Mouse (Mus musculus): ENCODE measurements around the gene Hmcn1. TPM values are rescaled to one million over a fixed set of nuclear protein-coding genes. Genes with fewer than 3 reads are reported as not detected.

Gene Hmcn1
- polyA plus RNA-seq, 1 experiment, result 5.3 TPM

DNA sequence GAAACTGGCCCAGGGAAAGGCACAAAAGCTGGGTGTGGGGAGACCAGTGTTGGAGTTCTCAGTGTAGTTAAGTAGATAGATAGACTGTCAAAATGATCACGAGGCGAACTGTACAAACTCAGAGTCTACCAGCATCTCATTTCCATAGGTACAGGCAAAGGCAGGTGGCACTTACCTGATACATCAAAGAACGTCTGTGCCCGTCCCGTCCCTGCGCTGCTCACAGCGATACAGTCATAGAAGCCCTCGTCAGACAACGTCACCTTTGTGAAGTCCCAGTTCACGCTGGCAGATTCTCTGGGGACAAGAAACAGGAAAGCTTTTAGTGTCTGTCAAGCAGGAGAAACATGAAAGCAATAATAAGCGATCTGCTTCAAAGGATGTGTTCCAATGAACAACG is 190.6 kb downstream of the Hmcn1 start:
- TF ChIP-seq CTCF (IDR thresholded peaks at IDR 0.05; ENCODE audit: borderline replicate concordance, insufficient read depth, low read depth, low read length) (no peak), POLR2A (IDR thresholded peaks at IDR 0.05; ENCODE audit: borderline replicate concordance, insufficient read depth, low read length) (no peak)
- Histone ChIP-seq H3K27me3 (ENCODE audit: control insufficient read depth, insufficient read depth, low read length) (no peaks in the 10 kb centered on the region), H3K27ac (ENCODE audit: insufficient read depth, low read length) (no peak overlapping the region), H3K4me1 (ENCODE audit: control insufficient read depth, insufficient read depth, low read length) (no peaks in the 10 kb centered on the region), H3K4me3 (replicated peaks; ENCODE audit: insufficient read depth, low read depth, low read length) (no peak overlapping the region)
- DNase-seq, result no peak
- 88% methylated on average over 12 of the region's 12 CpGs for WGBS

DNA sequence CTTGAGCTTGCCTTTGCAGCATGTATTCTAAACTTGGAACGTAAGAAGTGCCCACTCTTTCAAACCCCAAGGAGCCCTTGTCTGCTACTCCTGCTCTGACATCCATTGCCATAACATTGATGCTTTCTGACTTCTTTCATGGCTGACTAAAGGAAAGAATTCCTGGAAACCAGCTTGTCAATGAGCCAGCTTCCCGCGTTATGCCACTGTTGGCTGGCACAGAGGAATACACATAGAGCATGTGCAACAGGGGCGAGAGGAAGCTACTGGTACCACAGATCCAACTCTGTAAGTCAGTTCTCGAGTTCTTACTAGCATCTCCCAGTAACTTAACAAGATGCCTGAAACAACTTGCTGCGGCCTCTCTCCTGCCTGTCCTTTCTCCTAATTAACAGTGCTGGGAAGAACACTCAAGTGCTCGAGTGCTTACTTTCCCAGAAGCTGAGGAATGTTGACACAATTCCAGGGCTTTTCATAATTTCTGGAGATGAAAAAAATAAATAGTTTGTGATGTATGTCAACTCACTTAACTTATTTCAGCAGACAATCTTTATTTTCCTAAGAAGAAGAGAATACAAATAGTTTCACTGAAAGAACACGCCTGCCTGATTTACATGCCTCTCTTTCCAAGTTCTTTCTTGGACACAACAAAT is 192.5 kb downstream of the Hmcn1 start:
- Histone ChIP-seq H3K4me1 (ENCODE audit: control insufficient read depth, insufficient read depth, low read length) (no peaks in the 10 kb centered on the region), H3K4me3 (replicated peaks; ENCODE audit: insufficient read depth, low read depth, low read length) (no peak overlapping the region), H3K27ac (ENCODE audit: insufficient read depth, low read length) (no peak overlapping the region), H3K27me3 (ENCODE audit: control insufficient read depth, insufficient read depth, low read length) (no peaks in the 10 kb centered on the region)
- DNase-seq, result no peak
- 48% methylated on average over 8 of the region's 8 CpGs for WGBS
- TF ChIP-seq POLR2A (IDR thresholded peaks at IDR 0.05; ENCODE audit: borderline replicate concordance, insufficient read depth, low read length) (no peak), CTCF (IDR thresholded peaks at IDR 0.05; ENCODE audit: borderline replicate concordance, insufficient read depth, low read depth, low read length) (no peak)

DNA sequence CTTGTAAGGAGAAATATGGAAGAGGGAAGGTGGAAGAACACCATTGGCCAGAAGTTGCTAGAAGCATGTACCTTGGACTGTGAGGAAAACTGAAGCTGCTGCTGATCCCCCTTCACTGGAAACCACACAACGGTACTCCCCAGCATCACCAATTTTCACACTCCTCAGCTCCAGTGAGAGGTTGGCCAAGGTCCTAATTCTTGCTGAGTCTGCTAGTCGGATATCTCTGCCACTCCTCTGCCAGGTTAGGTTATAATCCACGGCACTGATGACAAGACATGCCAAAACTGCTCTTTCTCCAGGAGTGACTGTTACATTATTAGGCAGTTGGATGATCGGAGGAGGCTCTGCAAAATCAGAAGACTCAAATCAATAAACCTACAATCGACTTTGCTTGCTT is 194.6 kb downstream of the Hmcn1 start:
- DNase-seq, result peak in 1 of 2 experiments; percentile 25
- Histone ChIP-seq H3K4me1 (ENCODE audit: control insufficient read depth, insufficient read depth, low read length) (no peaks in the 10 kb centered on the region), H3K4me3 (replicated peaks; ENCODE audit: insufficient read depth, low read depth, low read length) (no peak overlapping the region), H3K27me3 (ENCODE audit: control insufficient read depth, insufficient read depth, low read length) (no peaks in the 10 kb centered on the region), H3K27ac (ENCODE audit: insufficient read depth, low read length) (no peak overlapping the region)
- no peak for TF ChIP-seq CTCF (IDR thresholded peaks at IDR 0.05; ENCODE audit: borderline replicate concordance, insufficient read depth, low read depth, low read length)
- TF ChIP-seq POLR2A (IDR thresholded peaks at IDR 0.05; ENCODE audit: borderline replicate concordance, insufficient read depth, low read length), result no peak
- 26% methylated on average over 5 of the region's 5 CpGs for WGBS

DNA sequence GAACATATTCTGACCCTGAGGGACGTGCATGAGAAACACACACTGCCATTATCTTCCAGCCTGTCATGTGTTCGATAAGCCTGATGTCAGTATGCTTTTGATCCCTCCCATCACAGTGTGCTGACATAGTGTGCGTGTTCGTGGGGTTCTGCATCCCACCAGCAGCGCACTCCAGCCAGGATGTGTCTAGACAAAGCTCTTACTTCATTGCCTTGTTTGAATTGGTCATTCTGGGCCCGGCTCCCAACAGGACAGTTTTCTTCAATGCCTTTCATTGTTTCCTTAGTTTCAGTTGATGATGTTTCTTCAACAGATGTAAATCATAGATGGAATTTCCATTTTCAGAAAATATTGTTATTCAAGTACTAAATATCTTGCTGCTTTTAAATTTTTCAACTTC is 206.5 kb downstream of the Hmcn1 start:
- Histone ChIP-seq H3K4me1 (ENCODE audit: control insufficient read depth, insufficient read depth, low read length) (no peaks in the 10 kb centered on the region), H3K4me3 (replicated peaks; ENCODE audit: insufficient read depth, low read depth, low read length) (no peak overlapping the region), H3K27ac (ENCODE audit: insufficient read depth, low read length) (no peak overlapping the region), H3K27me3 (ENCODE audit: control insufficient read depth, insufficient read depth, low read length) (no peaks in the 10 kb centered on the region)
- no peak for DNase-seq
- TF ChIP-seq POLR2A (IDR thresholded peaks at IDR 0.05; ENCODE audit: borderline replicate concordance, insufficient read depth, low read length) (no peak), CTCF (IDR thresholded peaks at IDR 0.05; ENCODE audit: borderline replicate concordance, insufficient read depth, low read depth, low read length) (no peak)
- WGBS, result 66% methylated on average over 6 of the region's 6 CpGs

DNA sequence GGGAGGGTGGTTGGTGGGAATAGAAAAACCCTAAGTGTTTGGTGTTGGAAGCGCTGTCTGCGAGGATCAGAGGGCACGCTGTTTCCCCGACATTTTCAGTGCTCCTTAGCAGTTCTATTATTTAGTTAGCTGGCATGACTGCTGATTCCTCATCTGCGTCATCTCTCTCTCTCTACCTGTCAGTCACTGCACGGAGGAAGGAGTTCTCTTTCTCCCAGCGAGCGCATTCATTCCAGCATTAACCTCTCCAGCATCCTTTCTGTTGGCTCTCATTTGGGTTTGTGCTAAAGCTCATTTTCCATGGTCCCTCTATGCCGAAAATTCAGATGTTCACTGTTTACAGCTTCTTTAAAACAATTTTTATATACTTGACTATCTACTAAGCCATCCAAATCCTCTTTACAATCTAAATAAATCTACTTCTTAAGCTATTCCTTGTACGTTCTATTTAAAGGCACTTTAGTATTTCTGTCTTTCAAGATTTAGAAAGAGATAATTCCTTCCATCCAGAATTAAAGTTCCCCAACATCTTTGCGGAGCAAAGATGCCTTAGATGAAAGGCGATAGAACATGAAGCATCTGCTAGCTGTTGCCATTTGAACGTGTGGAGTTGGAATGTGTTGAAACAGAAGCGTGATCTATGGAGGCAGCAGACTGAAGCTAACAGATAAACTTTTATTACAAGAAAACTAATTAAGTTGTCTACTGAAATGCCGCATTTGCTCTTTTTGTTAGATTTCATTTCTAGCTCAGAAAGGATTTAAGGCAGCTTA is 210.0 kb downstream of the Hmcn1 start:
- TF ChIP-seq CTCF (IDR thresholded peaks at IDR 0.05; ENCODE audit: borderline replicate concordance, insufficient read depth, low read depth, low read length) (no peak), POLR2A (IDR thresholded peaks at IDR 0.05; ENCODE audit: borderline replicate concordance, insufficient read depth, low read length) (no peak)
- WGBS, result 79% methylated on average over 15 of the region's 15 CpGs
- Histone ChIP-seq H3K27me3 (ENCODE audit: control insufficient read depth, insufficient read depth, low read length) (no peaks in the 10 kb centered on the region), H3K4me1 (ENCODE audit: control insufficient read depth, insufficient read depth, low read length) (no peaks in the 10 kb centered on the region), H3K27ac (ENCODE audit: insufficient read depth, low read length) (no peak overlapping the region), H3K4me3 (replicated peaks; ENCODE audit: insufficient read depth, low read depth, low read length) (no peak overlapping the region)
- DNase-seq, result no peak

DNA sequence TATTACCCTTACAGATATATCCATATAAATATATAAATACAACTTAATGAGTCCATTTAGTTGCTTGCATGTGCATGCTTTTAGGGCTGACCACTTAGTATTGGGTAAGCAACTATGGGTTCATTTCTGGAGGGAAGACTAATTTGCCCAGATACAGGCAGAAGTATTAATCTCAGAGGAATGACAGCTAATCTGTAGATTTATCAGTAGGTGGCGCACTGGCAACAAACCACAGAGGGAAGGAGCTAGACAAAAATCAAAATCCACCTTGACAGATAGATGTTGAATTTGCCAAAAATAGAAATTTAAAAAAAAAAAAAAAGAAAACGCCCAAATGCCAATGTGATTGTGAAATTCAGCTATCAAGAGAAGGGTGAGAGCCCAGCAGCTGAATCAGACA is 213.3 kb downstream of the Hmcn1 start:
- H3K27ac ChIP-seq (ENCODE audit: insufficient read depth, low read length), result no peak overlapping the region
- H3K4me1 ChIP-seq (ENCODE audit: control insufficient read depth, insufficient read depth, low read length), result no peaks in the 10 kb centered on the region
- DNase-seq, result peak in 1 of 2 experiments; percentile 30
- WGBS, result 30% methylated on average over 2 of the region's 2 CpGs
- H3K4me3 ChIP-seq (replicated peaks; ENCODE audit: insufficient read depth, low read depth, low read length), result no peak overlapping the region
- no peaks in the 10 kb centered on the region for H3K27me3 ChIP-seq (ENCODE audit: control insufficient read depth, insufficient read depth, low read length)
- TF ChIP-seq POLR2A (IDR thresholded peaks at IDR 0.05; ENCODE audit: borderline replicate concordance, insufficient read depth, low read length) (no peak), CTCF (IDR thresholded peaks at IDR 0.05; ENCODE audit: borderline replicate concordance, insufficient read depth, low read depth, low read length) (no peak; the same call in 1 of the 2 replicates)

DNA sequence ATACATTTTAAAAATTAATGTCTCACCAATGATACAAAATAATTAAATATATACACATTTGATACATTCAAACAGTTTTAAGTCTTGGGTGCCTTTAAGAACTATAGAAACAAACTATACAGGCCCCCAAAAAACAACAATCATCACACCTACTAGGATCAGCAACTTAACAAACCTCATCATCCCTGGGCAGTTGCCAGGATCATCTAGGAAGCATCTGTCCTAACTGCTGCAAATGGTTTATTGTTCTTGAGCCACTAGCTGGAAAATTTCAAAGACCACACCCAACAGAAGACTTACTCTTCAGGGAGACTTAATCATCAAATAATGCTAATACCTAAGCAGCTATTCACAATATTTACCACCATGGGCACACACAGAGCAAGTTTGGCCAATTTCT is 216.5 kb downstream of the Hmcn1 start:
- Histone ChIP-seq H3K27me3 (ENCODE audit: control insufficient read depth, insufficient read depth, low read length) (no peaks in the 10 kb centered on the region), H3K4me3 (replicated peaks; ENCODE audit: insufficient read depth, low read depth, low read length) (no peak overlapping the region), H3K27ac (ENCODE audit: insufficient read depth, low read length) (no peak overlapping the region), H3K4me1 (ENCODE audit: control insufficient read depth, insufficient read depth, low read length) (no peaks in the 10 kb centered on the region)
- TF ChIP-seq CTCF (IDR thresholded peaks at IDR 0.05; ENCODE audit: borderline replicate concordance, insufficient read depth, low read depth, low read length), result no peak
- TF ChIP-seq POLR2A (IDR thresholded peaks at IDR 0.05; ENCODE audit: borderline replicate concordance, insufficient read depth, low read length), result no peak
- DNase-seq, result no peak

DNA sequence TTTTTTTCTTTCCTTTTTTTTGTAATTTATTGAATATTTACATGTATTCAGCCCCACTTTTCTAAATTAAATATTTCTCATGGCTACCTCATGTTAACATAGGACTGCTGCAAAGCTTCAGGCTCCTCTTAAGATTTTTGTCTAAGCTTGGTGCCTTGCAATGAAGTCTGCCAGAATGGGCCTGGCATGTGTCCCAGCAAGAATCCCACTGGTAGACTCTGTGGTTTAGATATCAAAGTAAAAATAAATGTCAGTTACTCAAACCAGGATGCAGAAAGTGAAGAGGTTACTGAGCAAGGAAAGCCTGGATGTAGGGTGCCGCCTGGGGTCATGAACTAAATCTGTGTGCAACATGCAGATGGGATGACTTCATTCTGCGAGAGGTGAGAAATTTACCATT is 217.5 kb downstream of the Hmcn1 start:
- TF ChIP-seq CTCF (IDR thresholded peaks at IDR 0.05; ENCODE audit: borderline replicate concordance, insufficient read depth, low read depth, low read length) (no peak), POLR2A (IDR thresholded peaks at IDR 0.05; ENCODE audit: borderline replicate concordance, insufficient read depth, low read length) (no peak)
- WGBS, result 38% methylated on average over 2 of the region's 2 CpGs
- Histone ChIP-seq H3K4me3 (replicated peaks; ENCODE audit: insufficient read depth, low read depth, low read length) (no peak overlapping the region), H3K27ac (ENCODE audit: insufficient read depth, low read length) (no peak overlapping the region), H3K4me1 (ENCODE audit: control insufficient read depth, insufficient read depth, low read length) (no peaks in the 10 kb centered on the region), H3K27me3 (ENCODE audit: control insufficient read depth, insufficient read depth, low read length) (no peaks in the 10 kb centered on the region)
- DNase-seq, result peak; percentile 22 to 29
